Mouse (Mus musculus) cerebellum, adult 2 months (tissue): ENCODE measurements at regions not wholly inside any gene's neighbourhood (a gene's known extent, or its start where the extent isn't known, plus 50 kb on each side); places are given as distances from the start of the nearest gene placed in this dataset.
A peak's percentile ranks its signal among the peaks of the same experiment; 100 is the strongest.
"Not testable (repeated sequence)": the region's sequence is repeated elsewhere in the genome, so short reads cannot be mapped to it uniquely, and the experiment has no call there.

Experiments
- DNase-seq, 2 experiments: peaks; one replicate each; pipeline ENCODE4 v3.0.0; 2021
- H3K27ac ChIP-seq: fragments of 200-500 bp; 2 replicates; pipeline ENCODE4 v1.5.1; 2012; ENCODE audit warnings: low read length, control low read depth, inconsistent platforms; ENCODE audit not compliant: insufficient read depth
- H3K27me3 ChIP-seq: fragments of 200-500 bp; 2 replicates; pipeline ENCODE4 v1.6.1; 2012; ENCODE audit warnings: inconsistent platforms, mild to moderate bottlenecking, low read length, moderate library complexity; ENCODE audit not compliant: control insufficient read depth, insufficient read depth
- H3K4me1 ChIP-seq: fragments of 200-500 bp; 2 replicates; pipeline ENCODE4 v1.6.1; 2011; ENCODE audit warnings: low read length; ENCODE audit not compliant: control insufficient read depth, insufficient read depth
- H3K4me3 ChIP-seq: fragments of 200-500 bp; replicated peaks from 2 replicates; pipeline ENCODE3; 2011; ENCODE audit warnings: mild to moderate bottlenecking, low read depth, low read length, control low read depth; ENCODE audit not compliant: insufficient read depth
- CTCF ChIP-seq: fragments of 200-500 bp; IDR thresholded peaks from 2 replicates; pipeline ENCODE4 v1.5.1; 2011; ENCODE audit warnings: low read depth, mild to moderate bottlenecking, control low read depth, low read length, moderate library complexity, borderline replicate concordance; ENCODE audit not compliant: insufficient read depth
- POLR2A ChIP-seq: fragments of 200-500 bp; IDR thresholded peaks from 2 replicates; pipeline ENCODE4 v1.6.1; 2011; ENCODE audit warnings: low read length, control low read depth, borderline replicate concordance; ENCODE audit not compliant: insufficient read depth
- WGBS: fragments of 180-500 bp; shearing (Covaris S2); methylation state at CpG from one replicate; pipeline ENCODE4 v1.1.7; 2018; 5-methylcytosine and 5-hydroxymethylcytosine counted together

DNA sequence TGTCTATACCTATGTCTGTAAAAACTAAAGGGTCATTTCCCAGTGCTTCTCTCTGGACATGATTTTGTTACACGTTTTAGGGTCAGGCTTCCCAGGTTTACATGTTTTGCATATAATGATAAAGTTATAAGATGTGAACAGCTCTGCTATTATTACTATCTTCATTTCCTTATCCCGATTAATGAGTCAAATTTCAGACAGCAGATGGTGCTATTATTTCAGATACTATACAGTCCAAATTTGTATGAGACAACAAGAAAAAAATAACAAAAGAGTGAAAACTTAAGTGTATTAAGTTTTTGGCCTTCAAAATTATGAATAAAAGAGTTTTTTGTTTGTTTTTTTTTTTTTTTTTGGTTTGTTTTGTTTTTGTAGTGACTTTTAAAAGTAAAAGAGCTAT lies 922.9 kb upstream of the Ppp6c start:
- no peak for DNase-seq
- TF ChIP-seq POLR2A (no peak), CTCF (no peak)
- Histone ChIP-seq H3K27me3 (no peaks in the 10 kb centered on the region), H3K4me1 (no peaks in the 10 kb centered on the region), H3K27ac (no peak overlapping the region), H3K4me3 (no peak overlapping the region)
- 61% methylated on average over 2 of the region's 2 CpGs for WGBS

DNA sequence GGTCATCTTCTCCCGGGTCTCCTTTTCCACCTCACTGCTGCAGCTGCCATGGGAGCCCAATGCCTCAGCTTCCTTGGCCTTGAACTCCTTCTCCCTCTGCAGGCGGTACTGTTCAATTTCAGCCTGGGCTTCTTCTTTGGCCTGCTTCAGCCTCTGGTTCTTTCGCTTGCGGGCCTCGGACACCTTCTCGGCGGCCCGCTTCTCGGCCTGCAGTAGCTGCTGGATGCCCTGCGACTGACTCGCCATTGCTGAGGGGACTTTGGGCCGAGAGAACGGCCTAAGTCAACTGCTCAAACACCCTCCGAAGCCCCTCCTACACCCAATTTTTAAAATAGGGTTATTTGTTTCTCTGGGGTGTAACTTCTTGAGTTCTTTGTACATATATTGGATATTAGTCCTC lies 901.4 kb upstream of the Ppp6c start:
- 93% methylated on average over 14 of the region's 14 CpGs for WGBS
- H3K27me3 ChIP-seq, H3K4me1 ChIP-seq, H3K27ac ChIP-seq, H3K4me3 ChIP-seq: not testable (repeated sequence)
- DNase-seq, result peak; percentile 14 to 22

DNA sequence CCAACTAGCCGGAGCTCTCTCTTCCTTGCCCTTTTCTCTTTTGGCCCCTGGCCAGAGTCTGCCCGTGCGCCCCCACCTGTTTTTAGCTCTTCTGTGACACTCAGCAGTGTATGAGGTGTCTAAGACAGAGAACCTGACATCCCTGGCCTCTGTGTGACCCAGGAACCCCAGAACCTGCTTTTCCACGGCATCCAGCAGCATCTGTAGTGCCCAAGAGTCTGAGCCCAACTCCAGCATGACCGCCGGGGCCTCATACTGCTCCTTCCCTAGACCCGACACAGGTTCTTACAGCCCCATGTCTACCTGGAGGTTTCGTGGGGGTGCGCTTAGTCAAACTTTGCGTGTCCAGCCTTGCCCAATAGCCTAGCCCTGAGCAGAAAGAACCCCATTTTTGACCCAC lies 892.9 kb upstream of the Ppp6c start:
- H3K4me3 ChIP-seq, result no peak overlapping the region
- WGBS, result 86% methylated on average over 10 of the region's 10 CpGs

GRCm38 (mm10) chr2:40114435-40114834 lies 888.2 kb upstream of the Ppp6c start:
- 88% methylated on average over 1 of the region's 1 CpGs for WGBS

More for the DNA sequence above, 892.9 kb upstream of the Ppp6c start:
- no peak for TF ChIP-seq CTCF
- no peak for TF ChIP-seq POLR2A
- Histone ChIP-seq H3K27me3 (no peaks in the 10 kb centered on the region), H3K27ac (no peak overlapping the region), H3K4me1 (no peaks in the 10 kb centered on the region)
- no peak for DNase-seq

More at GRCm38 (mm10) chr2:40114435-40114834, 888.2 kb upstream of the Ppp6c start:
- H3K27ac ChIP-seq, result no peak overlapping the region
- no peak overlapping the region for H3K4me3 ChIP-seq
- no peaks in the 10 kb centered on the region for H3K27me3 ChIP-seq
- TF ChIP-seq CTCF, result no peak
- TF ChIP-seq POLR2A, result no peak
- no peaks in the 10 kb centered on the region for H3K4me1 ChIP-seq
- no peak for DNase-seq
